Mouse (Mus musculus) neural tube, embryonic 11.5 days (tissue): ENCODE measurements around the gene Sfswap. TPM values are rescaled to one million over a fixed set of nuclear protein-coding genes. Genes with fewer than 3 reads are reported as not detected.
A peak's percentile ranks its signal among the peaks of the same experiment; 100 is the strongest.

Experiments
- ATAC-seq: fragments of 200-750 bp; cut with Nextera tagmentation; 2 replicates; pipeline ENCODE4 v1.8.0; 2017; ENCODE audit warnings: moderate number of reproducible peaks, mild to moderate bottlenecking, moderate TSS enrichment, moderate library complexity; ENCODE audit not compliant: insufficient read depth, low FRiP score, low TSS enrichment
- DNase-seq: peaks from one replicate; pipeline ENCODE4 v3.0.0-alpha.2; 2015; ENCODE audit warnings: low spot score
- H3K27ac ChIP-seq: fragments of 300-500 bp; sonication (generic); 2 replicates; pipeline ENCODE4 v1.5.1; 2014; ENCODE audit warnings: low read depth, mild to moderate bottlenecking, low read length
- H3K27me3 ChIP-seq: fragments of 300-500 bp; sonication (generic); 2 replicates; pipeline ENCODE4 v1.6.1; 2014; ENCODE audit warnings: mild to moderate bottlenecking, low read length, mixed read lengths; ENCODE audit not compliant: control insufficient read depth, insufficient read depth
- H3K36me3 ChIP-seq: fragments of 300-500 bp; sonication (generic); 2 replicates; pipeline ENCODE4 v1.6.1; 2014; ENCODE audit warnings: mild to moderate bottlenecking, low read length, moderate library complexity, mixed read lengths; ENCODE audit not compliant: control insufficient read depth, insufficient read depth
- H3K4me1 ChIP-seq: fragments of 300-500 bp; sonication (generic); 2 replicates; pipeline ENCODE4 v1.6.1; 2014; ENCODE audit warnings: low read length, mixed read lengths; ENCODE audit not compliant: control insufficient read depth, insufficient read depth
- H3K4me2 ChIP-seq: fragments of 300-500 bp; sonication (generic); 2 replicates; pipeline ENCODE4 v1.6.1; 2014; ENCODE audit warnings: low read depth, mild to moderate bottlenecking, moderate library complexity
- H3K4me3 ChIP-seq: fragments of 300-500 bp; sonication (generic); 2 replicates; pipeline ENCODE4 v1.5.1; 2014; ENCODE audit warnings: low read depth, low read length
- H3K9ac ChIP-seq: fragments of 300-500 bp; sonication (generic); 2 replicates; pipeline ENCODE4 v1.6.1; 2014; ENCODE audit warnings: mild to moderate bottlenecking, low read length
- H3K9me3 ChIP-seq: fragments of 300-500 bp; sonication (generic); 2 replicates; pipeline ENCODE4 v1.6.1; 2016; ENCODE audit warnings: low read length; ENCODE audit not compliant: control insufficient read depth
- WGBS: fragments of 180-500 bp; shearing (Covaris S2); extraction: QIAGEN DNeasy Blood & Tissue Kit; methylation state at CpG from one replicate; pipeline ENCODE4 v1.1.7; 2014; 5-methylcytosine and 5-hydroxymethylcytosine counted together
- polyA plus RNA-seq: library from polyadenylated mRNA; unstranded; fragments of >200 nt; fragmentation: Nextera tagmentation; extraction: Ambion mirVana; gene quantifications from 2 replicates; pipeline ENCODE4 v1.2.1, GENCODE M21; 2014

Sfswap gene
- polyA plus RNA-seq, 1 experiment from 2014 or later = 49.1 TPM

- DNase-seq (peak; percentile 56), ATAC-seq (0 out of 2 replicates have a peak, but pooled peaks have one; percentile 8)
- peaks cover 20% of the 10 kb centered on the region for H3K27me3 ChIP-seq
Measured at GRCm38 (mm10) chr5:129584583-129585541, 83.8 kb downstream of the Sfswap start.

GRCm38 (mm10) chr5:129586016-129586415 is 85.0 kb downstream of the Sfswap start:
- ATAC-seq = peak; percentile 60
- H3K27ac ChIP-seq = no peak overlapping the region

More at GRCm38 (mm10) chr5:129584583-129585541, 83.8 kb downstream of the Sfswap start:
- no peaks in the 10 kb centered on the region for H3K9me3 ChIP-seq
- H3K36me3 ChIP-seq = no peaks in the 10 kb centered on the region
- H3K4me3 ChIP-seq = peak overlapping the region; percentile 68
- H3K27ac ChIP-seq = no peak overlapping the region
- H3K9ac ChIP-seq = peak overlapping the region; percentile 79
- peak overlapping the region; percentile 100 for H3K4me2 ChIP-seq
- WGBS = under 1% methylated on average over 71 of the region's 76 CpGs
- H3K4me1 ChIP-seq = peaks cover 8% of the 10 kb centered on the region; the same call in 1 of the 2 replicates

GRCm38 (mm10) chr5:129586471-129586870 is 85.5 kb downstream of the Sfswap start:
- Histone ChIP-seq H3K36me3 (no peaks in the 10 kb centered on the region), H3K27me3 (peaks cover 20% of the 10 kb centered on the region), H3K9ac (peak overlapping the region; percentile 59), H3K4me3 (no peak overlapping the region; the same call in 1 of the 2 replicates), H3K4me2 (peak overlapping the region; percentile 100), H3K9me3 (no peaks in the 10 kb centered on the region), H3K4me1 (peaks cover 11% of the 10 kb centered on the region; the same call in 1 of the 2 replicates), H3K27ac (no peak overlapping the region)
- ATAC-seq (peak; percentile 16; the same call in 1 of the 2 replicates), DNase-seq (no peak)
- 54% methylated on average over 13 of the region's 13 CpGs for WGBS

More at GRCm38 (mm10) chr5:129586016-129586415, 85.0 kb downstream of the Sfswap start:
- Histone ChIP-seq H3K9ac (peak overlapping the region; percentile 59), H3K36me3 (no peaks in the 10 kb centered on the region), H3K4me2 (peak overlapping the region; percentile 100), H3K4me1 (peaks cover 9% of the 10 kb centered on the region; the same call in 1 of the 2 replicates), H3K9me3 (no peaks in the 10 kb centered on the region), H3K4me3 (peak overlapping the region; percentile 8), H3K27me3 (peaks cover 20% of the 10 kb centered on the region)
- under 1% methylated on average over 14 of the region's 17 CpGs for WGBS
- DNase-seq = peak; percentile 95

- Histone ChIP-seq H3K27ac (no peak overlapping the region), H3K36me3 (no peaks in the 10 kb centered on the region), H3K9ac (no peak overlapping the region), H3K9me3 (no peaks in the 10 kb centered on the region), H3K4me1 (peaks cover 8% of the 10 kb centered on the region; the same call in 1 of the 2 replicates), H3K27me3 (no peaks in the 10 kb centered on the region; the same call in 1 of the 2 replicates), H3K4me3 (no peak overlapping the region), H3K4me2 (no peak overlapping the region)
- 9% methylated on average over 11 of the region's 11 CpGs for WGBS
- peak; percentile 52 for DNase-seq
- 0 out of 2 replicates have a peak, but pooled peaks have one; percentile 21 for ATAC-seq
Measured at GRCm38 (mm10) chr5:129590915-129591314, 89.9 kb downstream of the Sfswap start.

GRCm38 (mm10) chr5:129594116-129595114 is 93.4 kb downstream of the Sfswap start:
- peaks cover 3% of the 10 kb centered on the region; the same call in 1 of the 2 replicates for H3K4me1 ChIP-seq
- no peak overlapping the region for H3K27ac ChIP-seq
- H3K9ac ChIP-seq = no peak overlapping the region
- peaks cover 2% of the 10 kb centered on the region; the same call in 1 of the 2 replicates for H3K36me3 ChIP-seq
- no peaks in the 10 kb centered on the region for H3K9me3 ChIP-seq
- DNase-seq (peak; percentile 85), ATAC-seq (no peak)
- no peak overlapping the region for H3K4me2 ChIP-seq
- WGBS = 47% methylated on average over 19 of the region's 19 CpGs
- no peak overlapping the region for H3K4me3 ChIP-seq
- H3K27me3 ChIP-seq = no peaks in the 10 kb centered on the region

- Histone ChIP-seq H3K27ac (no peak overlapping the region), H3K27me3 (no peaks in the 10 kb centered on the region), H3K36me3 (peaks cover 2% of the 10 kb centered on the region; the same call in 1 of the 2 replicates), H3K4me3 (no peak overlapping the region), H3K4me1 (no peaks in the 10 kb centered on the region), H3K4me2 (no peak overlapping the region), H3K9me3 (no peaks in the 10 kb centered on the region), H3K9ac (no peak overlapping the region)
- DNase-seq = no peak
- WGBS = 49% methylated on average over 16 of the region's 16 CpGs
- no peak for ATAC-seq
Measured at GRCm38 (mm10) chr5:129602071-129602487, 101.1 kb downstream of the Sfswap start.

GRCm38 (mm10) chr5:129607476-129607875 is 106.5 kb downstream of the Sfswap start:
- ATAC-seq (no peak), DNase-seq (no peak)
- no peak overlapping the region for H3K4me3 ChIP-seq
- H3K36me3 ChIP-seq = no peaks in the 10 kb centered on the region
- H3K27ac ChIP-seq = no peak overlapping the region
- H3K4me2 ChIP-seq = no peak overlapping the region
- H3K4me1 ChIP-seq = no peaks in the 10 kb centered on the region
- no peak overlapping the region for H3K9ac ChIP-seq
- 91% methylated on average over 8 of the region's 8 CpGs for WGBS
- no peaks in the 10 kb centered on the region for H3K9me3 ChIP-seq
- no peaks in the 10 kb centered on the region for H3K27me3 ChIP-seq

- ATAC-seq (no peak), DNase-seq (peak; percentile 70)
- Histone ChIP-seq H3K27me3 (no peaks in the 10 kb centered on the region), H3K9ac (no peak overlapping the region), H3K27ac (no peak overlapping the region), H3K4me1 (no peaks in the 10 kb centered on the region), H3K4me2 (no peak overlapping the region), H3K9me3 (no peaks in the 10 kb centered on the region), H3K36me3 (no peaks in the 10 kb centered on the region), H3K4me3 (no peak overlapping the region)
- WGBS = 0% methylated on average over 1 of the region's 1 CpGs
Measured at GRCm38 (mm10) chr5:129611060-129611459, 110.0 kb downstream of the Sfswap start.
